Mouse (Mus musculus): ENCODE measurements around the gene Ppp1r3d.

The Ppp1r3d gene

DNA sequence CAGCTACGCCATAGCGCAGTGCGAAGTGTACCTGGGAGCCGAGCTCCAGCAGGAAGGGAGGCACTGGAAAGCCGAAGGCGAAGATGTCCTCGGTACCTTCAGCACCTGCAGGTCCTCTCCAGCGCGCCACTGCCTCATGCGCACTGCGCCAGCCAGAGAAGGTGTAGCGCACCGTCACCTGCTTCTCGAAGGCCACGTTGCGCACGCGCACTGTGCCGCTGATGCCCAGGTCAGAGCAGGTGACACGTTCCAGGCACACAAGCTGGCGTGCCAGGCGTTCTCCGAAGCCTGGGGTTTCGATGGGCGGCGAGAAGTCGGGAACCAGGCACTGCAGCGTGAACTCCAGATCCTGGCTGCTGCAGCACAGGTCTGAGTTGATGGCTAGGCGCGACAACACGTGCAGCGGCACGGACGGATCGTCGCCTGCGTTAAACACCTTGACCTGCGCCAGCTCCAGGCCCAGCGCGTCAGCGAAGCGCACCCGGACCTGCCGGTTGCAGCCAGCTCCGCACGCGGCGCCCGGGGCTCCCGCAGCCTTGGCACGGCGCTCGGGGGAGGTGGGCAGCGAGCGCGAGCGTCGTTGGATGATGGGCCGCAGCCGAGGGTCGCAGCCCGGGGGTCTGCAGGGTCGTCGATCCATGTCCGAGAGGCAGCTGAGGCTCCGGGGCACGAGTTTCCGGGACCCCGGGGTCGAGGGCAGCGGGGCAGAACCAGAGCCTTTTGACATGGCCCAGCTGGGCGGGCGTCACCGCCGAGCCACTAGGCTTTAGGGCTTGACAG is 601 bp downstream of the Ppp1r3d start:
- DNase-seq (ENCODE audit: low read depth, low spot score), result peak; percentile 60

DNA sequence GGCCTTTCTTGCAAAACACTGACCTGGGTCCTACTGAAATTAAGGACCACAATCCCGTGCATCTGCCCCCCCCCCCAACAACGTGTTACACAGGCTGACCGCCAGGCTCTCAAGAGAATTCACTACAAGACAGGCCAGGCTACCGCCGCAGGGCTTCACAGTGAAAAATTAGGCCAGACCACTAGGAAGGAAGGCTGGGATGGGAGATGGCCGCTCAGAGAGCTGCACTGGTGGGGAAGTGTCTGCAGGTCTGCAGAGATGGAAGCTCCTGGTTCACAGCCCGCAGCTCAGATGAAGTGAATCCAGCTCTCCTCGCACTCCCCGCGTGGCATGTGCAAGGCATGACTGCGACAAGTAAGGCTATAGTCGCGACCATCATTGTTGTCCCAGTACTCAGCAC is 1.2 kb downstream of the Ppp1r3d start:
- no peak for DNase-seq (ENCODE audit: low read depth, low spot score)

DNA sequence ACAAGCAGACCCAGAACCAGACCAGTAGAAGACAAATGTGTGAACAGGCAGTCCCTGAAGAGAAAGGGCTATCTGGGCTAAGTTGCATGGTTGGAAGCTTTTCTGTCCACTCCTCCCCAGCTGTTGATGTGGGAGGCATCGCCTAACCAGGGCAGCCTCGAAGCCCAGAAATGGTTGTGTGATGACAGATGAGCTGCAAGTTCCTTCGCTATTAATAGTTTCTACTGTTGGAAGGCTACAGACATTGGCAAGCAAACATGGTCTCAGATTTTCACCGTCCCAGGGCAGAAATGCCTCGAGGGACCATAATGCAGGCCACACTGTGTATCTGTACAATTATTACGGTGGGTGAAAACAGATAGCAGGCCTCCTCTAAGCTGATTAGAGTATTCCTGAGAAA is 1.7 kb downstream of the Ppp1r3d start:
- no peak for DNase-seq (ENCODE audit: low read depth, low spot score)

DNA sequence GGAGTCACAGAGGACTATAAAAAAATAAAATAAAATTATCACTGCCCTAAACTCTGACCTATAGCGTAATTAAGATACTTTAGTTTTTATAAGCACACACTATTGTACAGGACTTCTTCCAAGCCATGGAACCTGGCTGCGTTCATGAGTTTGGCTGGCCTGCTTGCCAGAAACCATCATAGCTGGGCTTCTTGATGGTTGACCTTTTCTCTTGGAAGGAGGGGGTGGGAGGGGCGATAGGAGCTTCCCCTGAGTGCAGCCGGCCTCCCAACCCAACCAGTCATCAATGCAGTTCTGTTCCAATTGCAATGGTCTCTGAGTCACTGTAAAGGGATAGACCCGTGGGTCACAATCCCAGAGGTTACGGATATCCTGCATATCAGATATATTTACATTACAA is 4.0 kb downstream of the Ppp1r3d start:
- DNase-seq (ENCODE audit: low read depth, low spot score), result no peak

DNA sequence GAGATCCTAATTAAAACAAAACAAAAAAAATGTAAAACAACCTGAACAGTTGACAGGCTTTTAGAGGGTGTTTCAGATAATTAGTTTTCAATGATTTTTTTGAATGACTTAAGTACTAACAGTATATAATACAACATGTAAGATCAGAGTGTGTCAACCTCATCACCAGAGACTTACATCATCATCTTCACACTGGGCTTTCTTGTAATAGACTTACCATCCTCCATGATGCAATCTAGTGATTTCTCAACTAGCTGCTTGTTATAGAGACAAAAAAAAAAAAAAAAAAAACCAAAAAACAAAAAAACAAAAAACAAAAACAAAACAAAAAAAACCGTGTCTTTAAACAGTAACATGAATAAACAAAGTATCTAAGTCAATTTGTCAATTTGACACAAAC is 5.2 kb downstream of the Ppp1r3d start:
- DNase-seq (ENCODE audit: low read depth, low spot score), result no peak

DNA sequence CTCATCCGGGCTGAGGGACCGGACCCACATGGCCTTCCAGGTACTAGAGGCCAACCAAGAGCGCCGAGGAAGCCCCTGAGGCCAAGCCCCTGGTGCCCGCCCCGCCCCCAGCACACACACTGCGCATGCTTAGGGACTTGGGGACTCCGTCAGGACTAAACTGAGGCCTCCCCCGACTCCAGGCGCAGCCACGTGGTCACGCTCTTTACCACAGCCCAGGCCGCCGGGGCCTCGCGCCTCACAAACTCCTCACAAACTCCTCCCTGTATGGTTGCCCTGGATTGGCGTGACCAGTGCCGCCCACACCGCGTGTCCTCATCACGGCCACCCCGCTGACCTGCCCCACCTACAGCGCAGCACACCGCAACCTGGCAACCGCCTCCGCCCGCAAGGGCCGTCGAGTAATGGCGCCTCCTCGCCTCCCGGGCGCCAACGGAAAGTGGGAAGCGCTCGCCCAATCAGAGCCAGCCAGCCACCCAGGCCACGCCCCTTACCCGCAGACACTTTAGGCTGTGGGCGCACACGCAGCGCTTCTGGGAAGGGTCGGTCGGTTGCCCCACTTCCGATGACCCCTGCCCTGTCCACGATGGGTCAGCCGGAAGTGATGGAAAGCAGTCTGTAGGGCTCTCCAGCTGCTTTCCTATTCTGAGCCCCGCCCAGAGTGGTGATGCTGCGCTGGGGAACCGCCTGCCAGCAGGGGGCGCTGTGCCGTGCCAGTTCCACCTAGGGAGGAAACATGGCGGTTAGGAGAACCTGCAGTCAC is 7.0 kb downstream of the Ppp1r3d start, which contains the start of gene Sycp2:
TSS of gene Sycp2 (minus strand) at position 633 of the 763 bp plus-strand sequence.
- DNase-seq (ENCODE audit: low read depth, low spot score), result peak; percentile 67
